Mouse (Mus musculus) thymus, adult 18-20 months (tissue): ENCODE data around the gene Olfr564.

Experiments used
- DNase-seq, 2 experiments: peaks; one replicate each; pipeline ENCODE4 v3.0.0; 2022; ENCODE audit warnings: mixed read lengths in 2 of 2

Olfr564 gene

GRCm38 (mm10) chr7:102803180-102803579, at the start of gene Olfr564:
Gene Olfr564, plus strand, starts transcription at chr7:102803480.
- DNase-seq = no peak

GRCm38 (mm10) chr7:102759266-102759665, 44.0 kb upstream of the Olfr564 start, which contains the start of the genes Olfr560 and Olfr78:
Gene Olfr560, minus strand, starts transcription at chr7:102759366.
Gene Olfr78, minus strand, starts transcription at chr7:102759471.
- no peak for DNase-seq

GRCm38 (mm10) chr7:102770921-102771320, 32.4 kb upstream of the Olfr564 start, which contains the start of gene Olfr561:
Gene Olfr561, plus strand, starts transcription at chr7:102771221.
- no peak for DNase-seq
